Mouse (Mus musculus) erythroblast, adult 5-6 weeks (primary cell): Measurements from ENCODE around the gene Rab6b. TPM values are rescaled to one million over a fixed set of nuclear protein-coding genes. Genes with fewer than 3 reads are reported as not detected.

ENCODE experiments used
- ATAC-seq: replicated peaks from 2 replicates; pipeline ENCODE4 v1.8.0; 2016; ENCODE audit warnings: moderate number of reproducible peaks, mild to moderate bottlenecking, moderate TSS enrichment, inconsistent platforms; ENCODE audit not compliant: poor library complexity, low FRiP score, severe bottlenecking
- total RNA-seq, 2 experiments: library from RNA; stranded (forward) in 1 of 2; stranded (reverse) in 1 of 2; fragments of 150-400 nt in 1 of 2; fragments of 200-764, 138-1000 nt in 1 of 2; gene quantifications; 2 replicates each; pipeline versions ENCODE4 v1.2.3 to v1.2.4; 2015 to 2017; ENCODE audit warnings: low replicate concordance in 2 of 2

Gene Rab6b
- total RNA-seq, 2 experiments from 2014 or later = 0.09 TPM; not detected in 1

DNA sequence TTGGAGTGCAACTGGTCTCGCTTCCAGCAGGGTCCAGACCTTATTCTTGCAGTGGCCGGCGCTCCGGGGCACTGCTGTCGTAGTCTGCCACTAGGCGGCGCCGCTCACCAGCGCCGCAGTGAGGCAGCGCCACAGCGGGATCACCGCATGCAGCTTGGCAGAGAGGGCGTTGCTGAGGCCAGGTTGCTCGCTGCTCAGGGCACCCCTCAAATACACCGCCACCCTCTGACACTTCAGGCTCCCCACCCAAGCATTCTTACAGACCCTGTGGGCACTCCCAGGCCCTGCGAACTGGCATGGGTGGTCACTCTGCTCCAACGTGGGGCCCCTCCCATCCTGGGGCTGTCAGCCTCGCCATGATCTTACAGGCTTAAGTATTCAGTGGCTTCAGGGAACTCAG is 19.3 kb upstream of the Rab6b start:
- peak; percentile 92 for ATAC-seq

DNA sequence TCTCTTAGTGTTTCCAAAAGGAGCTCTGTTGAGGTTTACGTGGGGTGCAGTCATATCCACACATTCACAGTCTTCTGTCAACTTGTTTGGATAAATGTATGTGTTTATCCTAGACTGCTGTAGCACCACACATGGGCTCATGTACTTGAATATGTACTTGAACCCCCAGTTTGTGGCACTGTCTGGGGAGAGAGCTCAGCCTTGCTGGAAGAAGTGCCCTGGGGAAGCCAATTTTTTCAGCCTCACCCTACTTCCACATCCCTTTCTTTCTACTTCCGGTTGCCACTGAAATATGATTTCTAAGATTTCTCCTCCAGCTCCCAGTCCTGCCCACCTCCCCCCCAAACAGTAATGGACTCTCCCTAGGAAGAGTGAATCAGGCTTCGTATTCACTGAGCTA is 17.9 kb upstream of the Rab6b start:
- ATAC-seq = no peak

DNA sequence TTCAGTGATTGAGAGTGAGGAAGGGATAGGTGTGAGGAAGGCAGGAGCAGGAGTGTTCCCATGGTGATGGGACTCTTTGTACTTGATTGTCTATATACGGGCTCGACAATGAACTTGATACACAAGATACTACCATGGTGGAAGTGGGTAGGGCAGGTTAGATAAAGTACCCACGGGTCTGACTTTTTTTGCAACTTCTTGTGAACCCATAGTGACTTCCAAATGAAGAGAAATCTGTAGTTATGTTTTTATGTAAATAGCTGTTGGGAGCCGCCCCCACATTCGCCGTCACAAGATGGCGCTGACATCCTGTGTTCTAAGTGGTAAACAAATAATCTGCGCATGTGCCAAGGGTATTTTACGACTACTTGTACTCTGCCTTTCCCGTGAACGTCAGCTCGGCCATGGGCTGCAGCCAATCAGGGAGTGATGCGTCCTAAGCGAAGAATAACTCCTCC is 3.2 kb upstream of the Rab6b start:
- ATAC-seq = peak; percentile 52; the same call in 1 of the 2 replicates

DNA sequence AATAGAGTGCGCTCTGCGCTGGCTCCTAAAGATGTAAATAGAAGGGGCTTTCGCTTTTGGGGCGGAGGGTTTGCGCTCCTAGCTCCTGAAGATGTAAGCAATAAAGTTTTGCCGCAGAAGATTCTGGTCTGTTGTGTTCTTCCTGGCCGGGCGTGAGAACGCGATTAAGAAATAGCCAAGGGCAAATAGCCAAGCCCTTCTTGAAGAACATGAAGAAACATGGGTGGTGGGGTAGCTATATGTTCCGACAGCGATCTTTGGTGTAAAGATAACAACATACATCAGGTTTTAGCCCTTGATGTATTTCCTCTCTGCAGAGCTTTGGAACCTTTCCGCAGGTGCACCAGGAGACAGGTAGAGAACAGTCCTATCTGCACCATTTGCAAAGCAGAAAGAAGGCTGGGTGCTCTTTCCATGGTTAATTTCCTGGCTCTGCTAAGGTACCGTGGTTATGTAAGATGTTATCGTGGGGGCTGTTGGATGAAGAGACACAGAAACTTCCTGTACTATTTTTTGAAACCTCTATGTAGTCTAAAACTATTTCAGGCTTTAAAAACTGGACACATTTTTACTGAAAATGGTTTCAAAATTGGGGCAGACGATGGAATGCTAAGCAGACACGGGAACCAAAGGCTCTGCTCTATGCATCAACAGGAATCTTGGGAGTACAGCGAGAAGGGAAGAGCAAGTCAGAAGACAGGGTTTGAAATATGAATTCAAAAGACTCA is 2.5 kb upstream of the Rab6b start:
- no peak for ATAC-seq

DNA sequence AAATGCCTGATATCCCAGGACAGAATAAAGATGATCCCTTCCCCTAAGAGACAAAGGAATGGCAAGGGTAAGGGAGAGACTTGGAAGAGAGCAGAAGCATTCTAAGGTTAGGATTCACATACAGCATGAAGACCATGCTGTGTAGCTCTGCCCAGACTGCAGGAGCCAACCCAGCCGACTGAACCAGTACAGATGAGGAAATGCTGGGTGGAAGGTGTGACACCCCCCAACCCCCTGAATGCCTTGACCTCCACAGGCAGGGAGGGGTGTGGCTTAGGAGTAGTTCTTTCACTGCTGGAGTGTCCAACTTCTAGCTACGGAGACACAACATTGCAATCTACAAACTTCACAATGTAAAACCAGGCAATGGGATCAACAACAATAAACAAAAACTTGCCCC is 1.7 kb upstream of the Rab6b start:
- ATAC-seq = no peak

DNA sequence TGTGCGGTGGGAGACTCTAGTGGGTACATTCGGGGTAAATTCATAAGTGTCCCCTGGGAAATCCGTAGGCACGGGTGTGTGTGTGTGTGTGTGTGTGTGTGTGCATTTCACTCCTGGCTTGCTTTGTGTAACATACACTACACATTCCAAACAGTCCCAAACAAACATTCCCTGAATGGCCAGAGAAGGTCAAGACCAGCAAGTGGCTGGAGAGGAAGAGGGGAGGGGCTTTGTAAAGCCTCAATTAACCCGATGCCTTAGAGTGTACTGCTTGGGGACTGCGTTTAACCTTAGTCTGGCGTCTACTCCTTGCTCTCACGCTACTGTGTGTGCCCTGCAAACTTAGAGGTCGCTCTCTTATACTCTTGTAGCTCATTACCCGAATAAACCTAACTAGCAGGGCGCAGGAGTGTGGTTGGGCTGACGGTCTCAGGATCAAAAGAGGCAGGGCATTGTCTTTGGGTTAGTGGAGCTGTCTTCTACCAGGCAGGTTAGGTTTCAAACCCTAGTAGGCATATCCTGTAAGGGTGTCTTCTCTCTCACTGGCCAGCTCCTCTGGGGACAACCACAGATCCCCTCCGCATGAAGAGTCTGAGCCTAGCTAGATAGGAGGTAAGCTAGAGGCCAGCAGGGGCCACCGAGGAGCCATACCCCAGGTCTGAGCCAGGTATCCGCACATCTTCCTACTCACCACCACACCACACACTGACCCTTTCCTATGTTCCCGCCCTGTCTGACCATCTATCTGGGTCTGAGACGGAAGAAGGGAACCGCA is 673 bp upstream of the Rab6b start:
- ATAC-seq = no peak

DNA sequence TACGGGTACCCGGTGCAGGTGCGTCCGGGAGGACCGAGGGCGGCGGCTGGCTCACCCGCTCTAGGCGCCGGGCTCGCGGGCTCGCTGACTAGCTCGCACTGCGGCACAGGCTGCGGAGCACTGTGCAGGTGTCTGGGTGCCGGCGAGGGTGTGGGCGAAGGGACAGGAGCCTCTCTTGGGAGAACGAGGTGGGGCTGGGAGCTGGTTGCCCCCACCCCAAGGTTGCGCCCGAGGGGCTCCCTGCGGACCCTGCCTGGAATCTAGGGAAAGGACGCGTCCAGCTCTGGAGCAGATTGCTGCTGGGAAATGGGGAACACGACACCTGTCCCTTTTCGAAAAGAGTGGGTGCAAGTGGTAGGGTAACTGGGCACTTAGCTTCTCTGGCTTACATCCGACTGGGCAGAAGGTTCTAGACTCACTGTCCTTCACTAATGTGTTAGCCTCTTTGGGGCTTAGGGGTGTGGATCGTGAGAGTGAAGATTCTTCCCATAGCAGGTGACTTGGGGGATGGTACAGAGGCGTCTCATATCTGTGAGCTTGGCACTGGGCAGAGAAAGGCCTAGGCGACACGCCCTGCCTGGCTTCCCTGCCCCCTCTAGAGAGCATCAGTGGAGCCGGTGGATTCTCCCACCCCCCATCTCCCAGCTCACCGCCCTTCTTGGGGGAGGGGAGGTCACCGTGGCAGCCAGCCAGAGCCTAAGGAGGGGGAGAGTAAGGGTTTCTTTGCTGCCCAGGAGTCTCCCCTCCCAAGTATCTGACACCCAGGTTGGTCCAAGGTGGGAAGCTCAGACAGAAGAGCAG is 1.1 kb downstream of the Rab6b start:
- no peak for ATAC-seq

DNA sequence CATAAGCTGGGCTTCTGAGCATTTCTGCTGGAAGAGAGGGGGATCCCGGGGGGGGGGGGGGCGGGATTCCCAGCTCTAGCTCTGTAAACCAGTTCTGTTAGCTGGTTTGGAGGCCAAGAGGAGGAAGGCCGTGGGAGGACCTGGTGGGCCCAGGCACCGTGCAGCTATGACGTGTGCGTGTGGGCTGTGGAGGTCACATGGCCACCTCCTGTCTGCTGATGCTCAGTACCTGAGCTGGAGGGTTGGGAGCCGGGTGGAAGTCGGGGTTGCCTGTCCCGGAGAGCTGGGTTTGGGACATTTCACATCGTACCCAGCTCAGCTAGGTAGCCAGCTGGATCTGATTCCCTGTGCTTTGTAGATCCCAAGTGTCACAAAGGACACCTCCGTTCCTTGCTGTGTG is 1.8 kb downstream of the Rab6b start:
- no peak for ATAC-seq

DNA sequence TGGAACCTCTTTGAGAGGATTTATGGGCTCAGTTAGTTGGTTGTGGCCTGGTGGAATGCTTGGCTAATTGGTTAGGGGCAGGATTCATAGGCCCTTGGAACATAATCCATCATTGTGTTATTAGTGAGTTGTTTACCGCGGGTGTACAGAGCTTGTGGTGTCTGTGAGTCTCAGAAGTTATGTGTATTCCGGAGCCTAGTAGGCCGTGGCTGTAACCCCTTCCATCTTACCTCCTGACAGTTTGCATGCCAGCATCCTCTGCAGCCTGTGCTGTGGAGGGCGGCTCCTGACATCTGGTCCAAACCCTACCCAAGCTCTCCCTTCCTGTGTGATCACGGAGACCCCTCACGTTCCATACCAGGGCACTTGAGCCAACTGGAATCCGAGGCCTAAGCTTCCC is 2.7 kb downstream of the Rab6b start:
- ATAC-seq = no peak

DNA sequence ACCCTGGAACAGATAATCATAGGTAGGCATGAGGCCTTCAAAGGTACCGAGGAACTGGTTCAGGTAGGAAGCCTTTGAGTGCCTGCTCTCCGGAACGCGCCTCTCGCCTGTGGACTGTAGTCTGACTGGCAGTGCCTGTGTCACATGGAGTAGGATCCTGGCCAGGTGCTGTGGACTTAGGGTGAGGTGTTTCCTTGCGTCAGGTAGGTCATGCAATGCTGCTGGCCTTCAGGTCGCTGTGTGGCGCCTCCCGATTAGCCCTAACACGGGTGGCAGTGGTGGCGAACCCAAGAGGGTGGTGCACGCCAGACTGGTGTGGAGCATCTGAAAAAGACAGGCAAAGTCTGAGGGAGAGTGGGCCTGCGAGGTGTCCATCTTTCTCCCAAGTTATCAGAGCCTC is 3.3 kb downstream of the Rab6b start:
- no peak for ATAC-seq

DNA sequence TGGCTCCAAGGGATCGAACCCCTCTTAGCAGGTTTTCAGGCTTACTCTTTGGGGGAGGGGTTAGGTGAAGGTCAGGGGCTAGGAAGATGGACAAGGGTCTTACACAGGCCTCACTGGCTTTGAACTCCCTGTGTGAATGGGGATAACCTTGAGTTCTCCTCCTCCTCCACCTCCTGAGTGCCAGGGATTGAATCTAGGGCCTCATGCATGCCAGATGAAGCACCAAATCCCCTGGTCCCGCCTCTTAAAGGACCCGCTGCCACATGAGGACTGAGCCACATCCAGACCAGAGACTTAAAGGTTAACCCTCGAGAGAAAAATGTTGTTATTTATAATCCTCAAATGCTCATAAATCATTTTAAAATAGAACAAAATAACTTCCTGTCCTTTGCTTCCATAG is 5.4 kb downstream of the Rab6b start:
- ATAC-seq = no peak

DNA sequence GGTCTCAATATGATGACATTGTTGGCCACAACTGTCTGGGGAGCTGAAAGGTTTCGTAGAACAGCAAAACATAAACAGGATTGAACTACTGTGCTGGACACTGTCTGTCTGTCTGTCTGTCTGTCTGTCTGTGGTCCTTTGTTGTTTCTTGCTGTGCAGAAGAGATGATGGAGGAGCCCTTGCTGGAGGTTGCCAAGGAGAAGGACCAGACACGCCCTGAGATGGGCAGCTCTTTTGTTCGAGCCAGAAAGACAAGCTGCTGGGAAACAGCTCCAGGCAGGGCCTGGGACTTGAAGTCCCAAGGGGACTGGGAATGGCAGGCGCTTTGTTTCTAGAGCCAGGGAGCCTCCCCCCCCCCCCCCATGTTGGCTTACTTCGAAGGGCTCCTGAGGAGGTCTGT is 5.9 kb downstream of the Rab6b start:
- ATAC-seq = no peak

DNA sequence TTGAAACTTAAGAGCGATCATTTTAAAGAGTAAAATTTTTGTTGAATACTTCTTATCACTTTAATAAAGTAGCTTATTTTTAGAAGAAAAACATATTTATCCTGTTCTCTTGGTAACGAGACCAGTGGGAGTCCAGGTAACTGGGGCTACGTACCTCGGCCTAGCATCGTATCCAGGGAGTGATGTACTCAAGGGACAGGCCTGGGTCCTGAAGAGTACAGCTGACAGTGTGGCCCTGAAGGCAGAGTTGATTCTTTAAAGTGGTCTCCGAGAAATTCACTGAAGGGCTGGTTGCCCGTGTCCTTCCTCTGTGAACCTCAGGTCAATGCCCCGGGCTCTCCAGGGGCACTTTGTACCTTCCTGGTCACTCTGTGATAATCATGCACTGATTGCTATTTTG is 6.4 kb downstream of the Rab6b start:
- ATAC-seq = no peak

DNA sequence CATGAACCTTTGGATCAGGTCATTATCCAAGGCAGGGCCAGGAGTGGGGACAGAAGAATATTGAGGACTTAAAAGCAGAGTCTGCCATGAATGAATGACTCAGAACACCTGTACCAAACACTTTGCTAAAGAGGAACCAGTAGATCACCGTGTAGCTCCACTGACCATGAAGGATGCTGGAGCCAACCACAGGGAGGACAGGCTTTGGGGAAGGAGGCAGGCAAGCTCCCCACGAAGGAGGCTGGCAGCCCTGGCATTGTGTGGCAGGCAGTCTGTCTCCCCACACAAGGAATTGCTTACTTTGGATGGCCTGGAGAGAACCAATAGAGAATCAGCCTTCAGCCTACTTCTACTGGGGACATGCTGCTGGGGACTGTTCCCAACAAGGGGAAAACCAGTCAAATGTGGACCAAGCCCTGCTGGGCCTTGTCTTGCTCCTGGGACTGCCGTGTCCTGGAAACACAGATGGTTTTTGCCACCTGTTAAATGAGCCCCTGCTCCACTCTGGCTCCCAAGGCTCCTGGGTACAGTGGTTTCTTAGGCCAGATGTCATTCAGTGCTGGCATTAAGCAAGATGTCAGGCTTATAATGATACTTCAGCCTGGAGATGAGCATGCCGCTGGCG is 7.2 kb downstream of the Rab6b start:
- no peak for ATAC-seq

DNA sequence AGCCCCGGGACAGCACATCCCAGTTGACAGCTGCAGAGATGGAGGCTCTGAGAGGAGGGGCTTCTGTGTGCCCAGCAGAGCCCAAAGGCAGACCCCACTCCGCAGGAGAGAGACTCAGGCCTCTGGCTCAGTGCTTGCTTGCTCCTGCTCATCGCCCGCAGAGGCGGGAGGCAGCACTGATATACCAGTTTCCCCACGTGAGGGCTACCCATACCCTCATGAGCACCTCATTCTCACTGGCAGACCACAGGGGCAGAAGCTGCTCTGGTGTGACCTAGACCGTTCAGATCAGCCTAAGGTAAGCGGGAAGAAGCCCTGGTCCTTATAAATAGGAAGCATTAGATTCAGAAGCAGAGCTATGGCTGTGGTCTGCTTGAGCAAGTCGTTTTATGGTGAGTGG is 8.2 kb downstream of the Rab6b start:
- no peak for ATAC-seq

DNA sequence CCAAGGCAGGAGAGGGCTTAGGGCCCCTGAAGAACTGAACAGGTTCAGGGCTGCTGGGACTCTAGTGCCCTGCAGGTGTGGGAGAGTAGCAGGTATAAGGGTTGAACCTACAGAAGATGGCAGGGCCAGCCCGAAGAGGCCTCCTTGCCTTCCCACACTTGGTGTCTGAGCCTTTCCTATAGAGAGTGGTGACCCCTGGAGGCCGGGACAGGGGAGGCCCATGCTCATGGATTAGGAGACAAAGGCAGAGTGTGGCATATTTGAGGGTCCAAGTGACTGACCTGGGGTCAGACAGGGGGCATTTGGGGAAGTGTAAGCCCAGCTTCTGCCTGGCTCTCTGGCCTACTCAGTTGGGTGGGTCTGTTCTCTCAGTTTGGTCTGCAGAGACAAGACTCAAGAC is 8.6 kb downstream of the Rab6b start:
- no peak for ATAC-seq

DNA sequence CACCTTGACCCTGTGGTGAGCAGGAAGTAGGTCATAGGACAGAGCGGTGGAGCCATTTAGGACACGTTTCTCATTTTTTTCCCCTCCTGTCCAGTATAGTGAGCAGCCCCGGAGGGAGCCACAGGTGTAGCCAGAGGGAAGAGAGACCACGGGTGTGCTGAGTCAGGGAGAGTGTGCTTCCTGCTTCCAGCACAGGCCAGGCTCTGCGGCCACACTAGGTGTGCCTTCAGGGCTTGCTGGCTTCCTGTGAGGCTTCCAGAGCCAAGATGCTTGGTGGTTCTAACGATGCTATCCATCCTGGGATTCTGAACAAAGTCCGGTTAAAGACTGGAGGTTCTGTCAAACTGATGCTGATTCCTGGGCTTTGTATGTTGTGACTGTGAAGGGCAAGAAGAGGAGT is 10.0 kb downstream of the Rab6b start:
- ATAC-seq = no peak

DNA sequence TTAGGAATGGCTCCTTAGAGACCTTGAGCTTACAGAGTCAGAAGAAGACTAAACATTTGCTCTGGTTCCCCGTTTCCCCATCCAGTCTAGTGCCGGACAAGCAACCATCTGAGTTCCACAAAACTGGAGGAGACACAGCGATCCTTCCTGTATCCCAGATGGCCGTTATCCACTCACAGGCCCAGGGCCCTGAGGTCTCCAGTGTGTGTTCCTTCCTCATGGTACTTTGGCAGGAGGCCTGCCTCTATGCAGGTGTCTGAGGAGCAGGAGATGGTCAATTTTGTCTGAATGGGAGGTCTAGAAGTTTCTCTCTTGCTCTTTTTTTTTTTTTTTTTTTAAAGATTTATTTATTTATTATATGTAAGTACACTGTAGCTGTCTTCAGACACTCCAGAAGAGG is 13.2 kb downstream of the Rab6b start:
- no peak for ATAC-seq

DNA sequence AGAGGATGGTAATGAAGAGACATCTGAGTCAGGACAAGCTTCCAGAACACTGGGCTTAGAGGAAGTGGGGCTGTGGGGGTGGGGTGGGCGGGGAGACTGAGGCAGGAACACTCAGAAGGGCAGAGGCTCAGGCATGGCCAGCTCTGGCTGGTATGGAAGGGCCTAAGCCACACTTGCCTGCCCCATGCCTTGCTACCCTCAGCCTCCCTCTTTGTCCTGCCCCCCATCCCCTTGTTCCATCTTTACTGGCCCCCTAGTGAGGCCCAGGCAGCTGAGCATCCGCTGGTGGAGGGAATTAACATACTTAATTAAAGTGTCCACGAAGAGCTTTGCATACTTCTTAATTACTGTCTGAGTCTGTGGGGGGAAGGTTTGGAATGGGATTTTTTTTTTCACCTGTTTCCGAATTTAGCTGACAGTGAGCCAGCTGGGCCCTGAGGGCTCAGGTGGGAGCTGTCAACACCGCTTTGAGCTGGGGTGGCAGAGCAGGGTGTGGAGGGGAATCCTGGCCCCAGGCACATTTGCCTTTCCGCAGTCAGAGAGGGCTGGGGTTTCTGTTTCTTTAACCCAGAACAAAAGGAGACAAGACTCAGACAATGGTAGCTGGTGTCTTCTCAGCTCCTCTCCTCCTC is 22.0 kb downstream of the Rab6b start:
- ATAC-seq = no peak
